Mouse (Mus musculus): Measurements from ENCODE around the gene Ctnnbip1. TPM values are rescaled to one million over a fixed set of nuclear protein-coding genes. Genes with fewer than 3 reads are reported as not detected.

Gene Ctnnbip1
- polyA plus RNA-seq, 1 experiment from 2014 or later: 34.7 TPM

GRCm38 (mm10) chr4:149572851-149573250 is 54.8 kb downstream of the Ctnnbip1 start:
- WGBS: 33% methylated on average over 8 of the region's 8 CpGs
- H3K9ac ChIP-seq: no peak overlapping the region

GRCm38 (mm10) chr4:149574391-149574821 is 56.4 kb downstream of the Ctnnbip1 start:
- 72% methylated on average over 14 of the region's 14 CpGs for WGBS
- peaks cover 29% of the 10 kb centered on the region for H3K27me3 ChIP-seq
- no peak for ATAC-seq (replicated peaks; ENCODE audit: insufficient number of reproducible peaks, insufficient read depth, low FRiP score, low read depth)
- H3K4me1 ChIP-seq (replicated peaks): peaks cover 27% of the 10 kb centered on the region
- no peaks in the 10 kb centered on the region for H3K9me3 ChIP-seq (replicated peaks)
- H3K4me3 ChIP-seq: no peak overlapping the region
- H3K4me2 ChIP-seq: no peak overlapping the region
- H3K27ac ChIP-seq: no peak overlapping the region
- no peak overlapping the region for H3K9ac ChIP-seq
- H3K36me3 ChIP-seq: no peaks in the 10 kb centered on the region

More at GRCm38 (mm10) chr4:149572851-149573250, 54.8 kb downstream of the Ctnnbip1 start:
- Histone ChIP-seq H3K27me3 (peaks cover 22% of the 10 kb centered on the region; the same call in 1 of the 2 replicates), H3K27ac (peak overlapping the region; percentile 30; the same call in 1 of the 2 replicates), H3K4me3 (no peak overlapping the region), H3K4me1 (replicated peaks) (peaks cover 29% of the 10 kb centered on the region), H3K4me2 (no peak overlapping the region), H3K9me3 (replicated peaks) (no peaks in the 10 kb centered on the region), H3K36me3 (no peaks in the 10 kb centered on the region)
- ATAC-seq (replicated peaks; ENCODE audit: insufficient number of reproducible peaks, insufficient read depth, low FRiP score, low read depth): no peak

- no peaks in the 10 kb centered on the region for H3K9me3 ChIP-seq (replicated peaks)
- WGBS: 88% methylated on average over 9 of the region's 9 CpGs
Measured at GRCm38 (mm10) chr4:149576061-149576460, 58.0 kb downstream of the Ctnnbip1 start.

GRCm38 (mm10) chr4:149576993-149577548 is 59.0 kb downstream of the Ctnnbip1 start:
- Histone ChIP-seq H3K27me3 (peaks cover 33% of the 10 kb centered on the region), H3K27ac (no peak overlapping the region), H3K9ac (no peak overlapping the region), H3K4me1 (replicated peaks) (peaks cover 10% of the 10 kb centered on the region), H3K9me3 (replicated peaks) (no peaks in the 10 kb centered on the region), H3K36me3 (no peaks in the 10 kb centered on the region), H3K4me3 (no peak overlapping the region), H3K4me2 (no peak overlapping the region)
- no peak for ATAC-seq (replicated peaks; ENCODE audit: insufficient number of reproducible peaks, insufficient read depth, low FRiP score, low read depth)
- WGBS: 41% methylated on average over 4 of the region's 4 CpGs

More at GRCm38 (mm10) chr4:149576061-149576460, 58.0 kb downstream of the Ctnnbip1 start:
- no peak overlapping the region for H3K27ac ChIP-seq
- H3K4me3 ChIP-seq: no peak overlapping the region
- H3K9ac ChIP-seq: no peak overlapping the region
- H3K4me2 ChIP-seq: no peak overlapping the region
- H3K4me1 ChIP-seq (replicated peaks): peaks cover 20% of the 10 kb centered on the region
- no peak for ATAC-seq (replicated peaks; ENCODE audit: insufficient number of reproducible peaks, insufficient read depth, low FRiP score, low read depth)
- no peaks in the 10 kb centered on the region for H3K36me3 ChIP-seq
- peaks cover 25% of the 10 kb centered on the region for H3K27me3 ChIP-seq

- 53% methylated on average over 13 of the region's 13 CpGs for WGBS
- ATAC-seq (replicated peaks; ENCODE audit: insufficient number of reproducible peaks, insufficient read depth, low FRiP score, low read depth): no peak
- no peaks in the 10 kb centered on the region for H3K36me3 ChIP-seq
- H3K27me3 ChIP-seq: peaks cover 40% of the 10 kb centered on the region
- H3K4me3 ChIP-seq: no peak overlapping the region
- H3K9me3 ChIP-seq (replicated peaks): no peaks in the 10 kb centered on the region
- no peak overlapping the region for H3K27ac ChIP-seq
- no peaks in the 10 kb centered on the region; the same call in 1 of the 2 replicates for H3K4me1 ChIP-seq (replicated peaks)
- no peak overlapping the region for H3K9ac ChIP-seq
- H3K4me2 ChIP-seq: no peak overlapping the region
Measured at GRCm38 (mm10) chr4:149578085-149578681, 60.1 kb downstream of the Ctnnbip1 start.

- Histone ChIP-seq H3K9me3 (replicated peaks) (no peaks in the 10 kb centered on the region), H3K4me1 (replicated peaks) (no peaks in the 10 kb centered on the region), H3K9ac (no peak overlapping the region), H3K27me3 (peaks cover 43% of the 10 kb centered on the region), H3K4me3 (no peak overlapping the region), H3K36me3 (no peaks in the 10 kb centered on the region), H3K4me2 (no peak overlapping the region), H3K27ac (no peak overlapping the region)
- 57% methylated on average over 7 of the region's 7 CpGs for WGBS
- ATAC-seq (replicated peaks; ENCODE audit: insufficient number of reproducible peaks, insufficient read depth, low FRiP score, low read depth): no peak
Measured at GRCm38 (mm10) chr4:149578831-149579230, 60.8 kb downstream of the Ctnnbip1 start.

GRCm38 (mm10) chr4:149585236-149585635 is 67.2 kb downstream of the Ctnnbip1 start:
- H3K27me3 ChIP-seq: peaks cover 57% of the 10 kb centered on the region
- H3K4me1 ChIP-seq (replicated peaks): peaks cover 16% of the 10 kb centered on the region
- H3K4me3 ChIP-seq: no peak overlapping the region
- no peak for ATAC-seq (replicated peaks; ENCODE audit: insufficient number of reproducible peaks, insufficient read depth, low FRiP score, low read depth)
- H3K27ac ChIP-seq: no peak overlapping the region
- no peak overlapping the region for H3K4me2 ChIP-seq
- 78% methylated on average over 8 of the region's 8 CpGs for WGBS
- H3K9me3 ChIP-seq (replicated peaks): no peaks in the 10 kb centered on the region
- no peak overlapping the region for H3K9ac ChIP-seq
- no peaks in the 10 kb centered on the region for H3K36me3 ChIP-seq

- Histone ChIP-seq H3K4me2 (peak within 1 kb of the TSS; percentile 95), H3K27ac (peak within 1 kb of the TSS; percentile 49; the same call in 1 of the 2 replicates), H3K4me3 (peak within 1 kb of the TSS; percentile 64), H3K27me3 (peaks cover 56% of the 10 kb centered on the region), H3K9me3 (replicated peaks) (no peaks in the 10 kb centered on the region), H3K9ac (peak within 1 kb of the TSS; percentile 74), H3K4me1 (replicated peaks) (peaks cover 16% of the 10 kb centered on the region), H3K36me3 (no peaks in the 10 kb centered on the region)
- WGBS: under 1% methylated on average over 61 of the region's 103 CpGs
- ATAC-seq (replicated peaks; ENCODE audit: insufficient number of reproducible peaks, insufficient read depth, low FRiP score, low read depth): peak; percentile 78
Measured at GRCm38 (mm10) chr4:149586044-149586782, 68.2 kb downstream of the Ctnnbip1 start, which contains the start of gene Clstn1. Gene Clstn1 (plus strand): TSS chr4:149586468.

GRCm38 (mm10) chr4:149586783-149587595 is 69.0 kb downstream of the Ctnnbip1 start:
- H3K4me3 ChIP-seq: peak overlapping the region; percentile 64
- ATAC-seq (replicated peaks; ENCODE audit: insufficient number of reproducible peaks, insufficient read depth, low FRiP score, low read depth): peak; percentile 38
- H3K4me1 ChIP-seq (replicated peaks): peaks cover 16% of the 10 kb centered on the region
- H3K9me3 ChIP-seq (replicated peaks): no peaks in the 10 kb centered on the region
- peak overlapping the region; percentile 49; the same call in 1 of the 2 replicates for H3K27ac ChIP-seq
- WGBS: under 1% methylated on average over 72 of the region's 72 CpGs
- H3K4me2 ChIP-seq: peak overlapping the region; percentile 95
- no peaks in the 10 kb centered on the region for H3K36me3 ChIP-seq
- H3K27me3 ChIP-seq: peaks cover 49% of the 10 kb centered on the region
- peak overlapping the region; percentile 74 for H3K9ac ChIP-seq

- H3K4me3 ChIP-seq: peak overlapping the region; percentile 64
- peak overlapping the region; percentile 95 for H3K4me2 ChIP-seq
- H3K27me3 ChIP-seq: peaks cover 47% of the 10 kb centered on the region
- no peak overlapping the region for H3K27ac ChIP-seq
- 9% methylated on average over 24 of the region's 24 CpGs for WGBS
- no peaks in the 10 kb centered on the region for H3K36me3 ChIP-seq
- ATAC-seq (replicated peaks; ENCODE audit: insufficient number of reproducible peaks, insufficient read depth, low FRiP score, low read depth): no peak
- H3K4me1 ChIP-seq (replicated peaks): peaks cover 16% of the 10 kb centered on the region
- H3K9me3 ChIP-seq (replicated peaks): no peaks in the 10 kb centered on the region
- peak overlapping the region; percentile 74 for H3K9ac ChIP-seq
Measured at GRCm38 (mm10) chr4:149587596-149588168, 69.6 kb downstream of the Ctnnbip1 start.
